ENCODE assay signal across 20 mouse cellular contexts in genomic region chr17:31069845-31070244, GRCm38 (mm10). TPM values are rescaled to one million over a fixed set of nuclear protein-coding genes. Genes with fewer than 3 reads are reported as not detected.
DNase-seq lines count a peak whose midpoint lies in the region; ATAC-seq lines count a peak whose summit lies in the region.
"Had no signal": no experiment of that assay in that cellular context is flagged by ENCODE, and none has a peak within 500 bp of the region (broad histone marks: within the 10 kb centered on the region; RNA-seq: fewer than 3 reads in every experiment).

No protein-coding gene starts in this region.

- H3K27ac ChIP-seq in embryonic facial prominence, embryonic 13.5 days: peak overlapping the region; percentile 75; the same call in 1 of the 2 replicates
- H3K27ac ChIP-seq in embryonic facial prominence, embryonic 10.5 days (replicated peaks): no peak overlapping the region
- H3K27ac ChIP-seq in heart, embryonic 15.5 days: peak overlapping the region; percentile 75; the same call in 1 of the 2 replicates
- H3K27ac ChIP-seq in heart, embryonic 11.5 days (ENCODE audit: low read depth, low read length): no peak overlapping the region
- no peak overlapping the region for H3K27ac ChIP-seq in midbrain, embryonic 11.5 days (ENCODE audit: low read depth, low read length)
- H3K27ac ChIP-seq in midbrain, embryonic 14.5 days (replicated peaks; ENCODE audit: low read depth, low read length): no peak overlapping the region
- H3K27ac ChIP-seq: midbrain, embryonic 10.5 days had no signal

- H3K27me3 ChIP-seq in embryonic facial prominence, embryonic 13.5 days: no peaks in the 10 kb centered on the region
- no peaks in the 10 kb centered on the region for H3K27me3 ChIP-seq in embryonic facial prominence, embryonic 10.5 days (replicated peaks; ENCODE audit: low read depth, poor library complexity, severe bottlenecking)
- no peaks in the 10 kb centered on the region for H3K27me3 ChIP-seq in heart, embryonic 15.5 days
- no peaks in the 10 kb centered on the region for H3K27me3 ChIP-seq in heart, embryonic 11.5 days (ENCODE audit: control insufficient read depth, insufficient read depth, low read length)
- H3K27me3 ChIP-seq in midbrain, embryonic 11.5 days (ENCODE audit: control insufficient read depth, insufficient read depth, low read length): no peaks in the 10 kb centered on the region
- no peaks in the 10 kb centered on the region for H3K27me3 ChIP-seq in midbrain, embryonic 14.5 days (ENCODE audit: control insufficient read depth, insufficient read depth, low read length)
- H3K27me3 ChIP-seq: neural tube, embryonic 13.5 days had no signal

- no peaks in the 10 kb centered on the region for H3K36me3 ChIP-seq in embryonic facial prominence, embryonic 13.5 days
- peaks cover 3% of the 10 kb centered on the region; the same call in 1 of the 2 replicates for H3K36me3 ChIP-seq in embryonic facial prominence, embryonic 10.5 days (replicated peaks)
- H3K36me3 ChIP-seq in heart, embryonic 15.5 days: no peaks in the 10 kb centered on the region
- no peaks in the 10 kb centered on the region for H3K36me3 ChIP-seq in heart, embryonic 11.5 days (ENCODE audit: control insufficient read depth, insufficient read depth, low read length)
- H3K36me3 ChIP-seq in midbrain, embryonic 11.5 days (ENCODE audit: control insufficient read depth, insufficient read depth, low read length): no peaks in the 10 kb centered on the region
- peaks cover 8% of the 10 kb centered on the region for H3K36me3 ChIP-seq in midbrain, embryonic 14.5 days (ENCODE audit: control insufficient read depth, insufficient read depth, low read length)
- H3K36me3 ChIP-seq: G1E; midbrain, embryonic 10.5 days had no signal

- no peaks in the 10 kb centered on the region for H3K9me3 ChIP-seq in embryonic facial prominence, embryonic 13.5 days
- no peaks in the 10 kb centered on the region for H3K9me3 ChIP-seq in embryonic facial prominence, embryonic 10.5 days
- H3K9me3 ChIP-seq in heart, embryonic 15.5 days (replicated peaks): no peaks in the 10 kb centered on the region
- H3K9me3 ChIP-seq in heart, embryonic 11.5 days (replicated peaks; ENCODE audit: control insufficient read depth, low read length): no peaks in the 10 kb centered on the region
- no peaks in the 10 kb centered on the region for H3K9me3 ChIP-seq in midbrain, embryonic 11.5 days (ENCODE audit: control insufficient read depth, low read length)
- no peaks in the 10 kb centered on the region for H3K9me3 ChIP-seq in midbrain, embryonic 14.5 days (ENCODE audit: control insufficient read depth, low read length)
- H3K9me3 ChIP-seq: midbrain, embryonic 10.5 days; neural tube, embryonic 13.5 days had no signal

- no peak for DNase-seq in embryonic facial prominence, embryonic 10.5 days (ENCODE audit: low spot score)
- peak; percentile 69 for DNase-seq in midbrain, embryonic 11.5 days (ENCODE audit: low spot score, missing footprints)
- DNase-seq in midbrain, embryonic 14.5 days: no peak
- no peak for DNase-seq in ovary, postnatal 14 days (ENCODE audit: low spot score)
- DNase-seq: adrenal gland, postnatal 14 days; gastrocnemius, postnatal 10 days; heart, adult 18-20 months; heart, postnatal 14 days had no signal

- no peak overlapping the region for H3K4me3 ChIP-seq in embryonic facial prominence, embryonic 13.5 days
- H3K4me3 ChIP-seq in embryonic facial prominence, embryonic 10.5 days: no peak overlapping the region
- no peak overlapping the region for H3K4me3 ChIP-seq in heart, embryonic 15.5 days
- no peak overlapping the region for H3K4me3 ChIP-seq in heart, embryonic 11.5 days (ENCODE audit: low read depth, low read length)
- no peak overlapping the region for H3K4me3 ChIP-seq in midbrain, embryonic 11.5 days (ENCODE audit: low read depth, low read length)
- no peak overlapping the region for H3K4me3 ChIP-seq in midbrain, embryonic 14.5 days (replicated peaks; ENCODE audit: low read depth, low read length)
- H3K4me3 ChIP-seq: erythroblast, embryonic 14.5 days; midbrain, embryonic 10.5 days; neural tube, embryonic 13.5 days had no signal

- WGBS in embryonic facial prominence, embryonic 13.5 days: 77% methylated on average over 4 of the region's 4 CpGs
- 74% methylated on average over 4 of the region's 4 CpGs for WGBS in embryonic facial prominence, embryonic 10.5 days
- WGBS in heart, embryonic 15.5 days: 70% methylated on average over 4 of the region's 4 CpGs
- 50% methylated on average over 4 of the region's 4 CpGs for whole genome bisulfite sequencing in heart, embryonic 11.5 days (ENCODE audit: insufficient replicate concordance)
- WGBS in midbrain, embryonic 11.5 days: 90% methylated on average over 4 of the region's 4 CpGs
- 85% methylated on average over 4 of the region's 4 CpGs for WGBS in midbrain, embryonic 14.5 days

- ATAC-seq in embryonic facial prominence, embryonic 13.5 days (ENCODE audit: insufficient number of reproducible peaks, insufficient read depth, low FRiP score, low TSS enrichment, low read depth): no peak
- ATAC-seq in heart, embryonic 15.5 days (replicated peaks; ENCODE audit: insufficient number of reproducible peaks, insufficient read depth, low FRiP score, low read depth): no peak
- no peak for ATAC-seq in heart, embryonic 11.5 days (replicated peaks; ENCODE audit: insufficient number of reproducible peaks, low FRiP score, low TSS enrichment)
- no peak for ATAC-seq in midbrain, embryonic 11.5 days (ENCODE audit: low FRiP score)
- ATAC-seq in midbrain, embryonic 14.5 days (ENCODE audit: low FRiP score, low TSS enrichment): no peak
- ATAC-seq: hindbrain, postnatal 0 days; intestine, postnatal 0 days had no signal

- H3K4me2 ChIP-seq in embryonic facial prominence, embryonic 13.5 days: no peak overlapping the region
- H3K4me2 ChIP-seq in heart, embryonic 15.5 days: no peak overlapping the region
- no peak overlapping the region for H3K4me2 ChIP-seq in heart, embryonic 11.5 days
- H3K4me2 ChIP-seq in midbrain, embryonic 11.5 days: no peak overlapping the region
- no peak overlapping the region for H3K4me2 ChIP-seq in midbrain, embryonic 14.5 days (ENCODE audit: low read length)
- H3K4me2 ChIP-seq: lung, embryonic 14.5 days; neural tube, embryonic 13.5 days had no signal

- H3K4me1 ChIP-seq in embryonic facial prominence, embryonic 13.5 days: peaks cover 77% of the 10 kb centered on the region
- peaks cover 94% of the 10 kb centered on the region for H3K4me1 ChIP-seq in embryonic facial prominence, embryonic 10.5 days
- H3K4me1 ChIP-seq in heart, embryonic 15.5 days (replicated peaks): peaks cover 71% of the 10 kb centered on the region
- peaks cover 51% of the 10 kb centered on the region for H3K4me1 ChIP-seq in heart, embryonic 11.5 days (ENCODE audit: control insufficient read depth, insufficient read depth, low read length)
- peaks cover 21% of the 10 kb centered on the region for H3K4me1 ChIP-seq in midbrain, embryonic 11.5 days (ENCODE audit: control insufficient read depth, insufficient read depth, low read length)
- H3K4me1 ChIP-seq in midbrain, embryonic 14.5 days (ENCODE audit: control insufficient read depth, insufficient read depth, low read length): peaks cover 49% of the 10 kb centered on the region

- H3K9ac ChIP-seq in embryonic facial prominence, embryonic 13.5 days: no peak overlapping the region
- H3K9ac ChIP-seq in heart, embryonic 15.5 days: no peak overlapping the region
- no peak overlapping the region for H3K9ac ChIP-seq in heart, embryonic 11.5 days (ENCODE audit: low read depth, low read length)
- no peak overlapping the region for H3K9ac ChIP-seq in midbrain, embryonic 11.5 days (ENCODE audit: low read length)
- no peak overlapping the region for H3K9ac ChIP-seq in midbrain, embryonic 14.5 days (replicated peaks; ENCODE audit: low read length)
- H3K9ac ChIP-seq: lung, embryonic 14.5 days; neural tube, embryonic 13.5 days had no signal

RNA-seq across cellular contexts. Expression of gene Abcg1, which starts 12.4 kb away (rescaled TPM):
- polyA plus RNA-seq in embryonic facial prominence, embryonic 13.5 days (2015; fragmentation: Nextera tagmentation; extraction: Ambion mirVana): 14.2 and 14.9 TPM in 2 replicates
- polyA plus RNA-seq in embryonic facial prominence, embryonic 10.5 days (2016; fragmentation: Nextera tagmentation; extraction: Ambion mirVana): 8.2 and 10.1 TPM in 2 replicates
- 10.4 and 12.1 TPM in 2 replicates for polyA plus RNA-seq in heart, embryonic 15.5 days (2015; fragmentation: Nextera tagmentation; extraction: Ambion mirVana)
- polyA plus RNA-seq in heart, embryonic 11.5 days (2014; fragmentation: Nextera tagmentation; extraction: Ambion mirVana): 4.6 and 6.4 TPM in 2 replicates
- polyA plus RNA-seq in midbrain, embryonic 11.5 days (2014; fragmentation: Nextera tagmentation; extraction: Ambion mirVana): 10.4 TPM in 2 replicates
- polyA plus RNA-seq in midbrain, embryonic 14.5 days (2014; fragmentation: Nextera tagmentation; extraction: Ambion mirVana): 23.1 and 24.7 TPM in 2 replicates
- polyA plus RNA-seq: G1E had no signal

RNA-seq across cellular contexts. Expression of gene Tff3, which starts 59.6 kb away (rescaled TPM):
- 5.7 TPM in 1 of 2 replicates, not detected in the other for polyA plus RNA-seq in embryonic facial prominence, embryonic 13.5 days (2015; fragmentation: Nextera tagmentation; extraction: Ambion mirVana)
- polyA plus RNA-seq in embryonic facial prominence, embryonic 10.5 days (2016; fragmentation: Nextera tagmentation; extraction: Ambion mirVana): not detected in 2 replicates
- polyA plus RNA-seq in heart, embryonic 15.5 days (2015; fragmentation: Nextera tagmentation; extraction: Ambion mirVana): 0.43 TPM in 1 of 2 replicates, not detected in the other
- not detected in 2 replicates for polyA plus RNA-seq in heart, embryonic 11.5 days (2014; fragmentation: Nextera tagmentation; extraction: Ambion mirVana)
- 0.50 and 1.7 TPM in 2 replicates for polyA plus RNA-seq in midbrain, embryonic 11.5 days (2014; fragmentation: Nextera tagmentation; extraction: Ambion mirVana)
- 0.51 and 1.3 TPM in 2 replicates for polyA plus RNA-seq in midbrain, embryonic 14.5 days (2014; fragmentation: Nextera tagmentation; extraction: Ambion mirVana)
- polyA plus RNA-seq: embryonic facial prominence, embryonic 11.5 days; erythroblast, embryonic 14.5 days; G1E; limb, embryonic 11.5 days; lung, embryonic 14.5 days had no signal

Comparison
In these comparisons a context has a peak if more than half of its experiments do, and no peak if none do; other contexts are left out.
1. H3K27ac ChIP-seq: peak in embryonic facial prominence, embryonic 13.5 days (single experiment) and heart, embryonic 15.5 days (single experiment); none in embryonic facial prominence, embryonic 10.5 days (single experiment), heart, embryonic 11.5 days (single experiment), midbrain, embryonic 11.5 days (single experiment) and midbrain, embryonic 14.5 days (single experiment).